Mouse (Mus musculus) duodenum, adult 2 months (tissue): Measurements from ENCODE around the gene Rgs16. TPM values are rescaled to one million over a fixed set of nuclear protein-coding genes. Genes with fewer than 3 reads are reported as not detected.

Experiments
- polyA plus RNA-seq: library from polyadenylated mRNA; depleted of rRNA; stranded (reverse); fragments of >200 nt; gene quantifications from 2 replicates; pipeline ENCODE4 v1.2.3, GENCODE M21; 2012; ENCODE audit warnings: low replicate concordance; rRNA removed

The Rgs16 gene
- polyA plus RNA-seq, result 0.41 and 0.45 TPM in 2 replicates

GRCm38 (mm10) chr1:153740145-153740544 lies at the start of gene Rgs16:
TSS of gene Rgs16 (plus strand) at chr1:153740349.

GRCm38 (mm10) chr1:153749211-153749801 lies 9.2 kb downstream of the Rgs16 start, which contains the start of gene Rnasel:
TSS of gene Rnasel (plus strand) at chr1:153749426.

Other genes with a start within 250 kb of the Rgs16 start
- gene Npl, start 190.3 kb upstream of the Rgs16 start, polyA plus RNA-seq, result 0.36 and 5.4 TPM in 2 replicates
- 0.02 TPM in 2 replicates for gene Rgs8, start 87.3 kb upstream of the Rgs16 start, polyA plus RNA-seq
- gene Rnasel, start 9.1 kb downstream of the Rgs16 start, polyA plus RNA-seq, result 5.3 and 5.6 TPM in 2 replicates
- not detected in 2 replicates for gene Rgsl1, start 103.8 kb downstream of the Rgs16 start, polyA plus RNA-seq
- not detected in 2 replicates for gene Teddm1b, start 134.0 kb downstream of the Rgs16 start, polyA plus RNA-seq
- not detected in 2 replicates for gene Teddm1a, start 151.4 kb downstream of the Rgs16 start, polyA plus RNA-seq
- 14.1 and 24.9 TPM in 2 replicates for gene Glul, start 159.6 kb downstream of the Rgs16 start, polyA plus RNA-seq
- 0.06 TPM in 1 of 2 replicates, not detected in the other for gene Teddm2, start 159.9 kb downstream of the Rgs16 start, polyA plus RNA-seq